Mouse (Mus musculus) layer of hippocampus, adult 9-11 months (tissue): Measurements from ENCODE around the gene Pkhd1.
"Not testable (repeated sequence)": the region's sequence is repeated elsewhere in the genome, so short reads cannot be mapped to it uniquely, and the experiment has no call there.

ENCODE experiments used
- DNase-seq: peaks from one replicate; pipeline ENCODE4 v3.0.0; 2022

The Pkhd1 gene

GRCm38 (mm10) chr1:20260403-20260802 lies 357.5 kb downstream of the Pkhd1 start:
- DNase-seq: no peak

GRCm38 (mm10) chr1:20248169-20248568 lies 369.7 kb downstream of the Pkhd1 start:
- no peak for DNase-seq

GRCm38 (mm10) chr1:20216681-20217080 lies 401.2 kb downstream of the Pkhd1 start:
- DNase-seq: no peak

- DNase-seq: no peak
Observed at GRCm38 (mm10) chr1:20190444-20190843, 427.4 kb downstream of the Pkhd1 start.

GRCm38 (mm10) chr1:20180157-20180556 lies 437.7 kb downstream of the Pkhd1 start:
- no peak for DNase-seq

- no peak for DNase-seq
Observed at GRCm38 (mm10) chr1:20171199-20171598, 446.7 kb downstream of the Pkhd1 start.

- not testable (repeated sequence) for DNase-seq
Observed at GRCm38 (mm10) chr1:20150627-20151026, 467.2 kb downstream of the Pkhd1 start.

- no peak for DNase-seq
Observed at GRCm38 (mm10) chr1:20150016-20150415, 467.8 kb downstream of the Pkhd1 start.

GRCm38 (mm10) chr1:20136205-20136604 lies 481.7 kb downstream of the Pkhd1 start:
- DNase-seq: no peak

- no peak for DNase-seq
Observed at GRCm38 (mm10) chr1:20135065-20135618, 482.7 kb downstream of the Pkhd1 start.

- no peak for DNase-seq
Observed at GRCm38 (mm10) chr1:20133636-20134035, 484.2 kb downstream of the Pkhd1 start.

GRCm38 (mm10) chr1:20131786-20132596 lies 485.9 kb downstream of the Pkhd1 start:
- no peak for DNase-seq

GRCm38 (mm10) chr1:20117331-20117730 lies 500.5 kb downstream of the Pkhd1 start:
- no peak for DNase-seq

GRCm38 (mm10) chr1:20069733-20070132 lies 548.1 kb downstream of the Pkhd1 start:
- DNase-seq: peak; percentile 66

- no peak for DNase-seq
Observed at GRCm38 (mm10) chr1:20058245-20058644, 559.6 kb downstream of the Pkhd1 start.

GRCm38 (mm10) chr1:20039389-20039788 lies 578.5 kb downstream of the Pkhd1 start:
- DNase-seq: peak; percentile 4

- no peak for DNase-seq
Observed at GRCm38 (mm10) chr1:20035277-20035676, 582.6 kb downstream of the Pkhd1 start.

- DNase-seq: no peak
Observed at GRCm38 (mm10) chr1:20018198-20018925, 599.5 kb downstream of the Pkhd1 start.

GRCm38 (mm10) chr1:20017619-20018018 lies 600.2 kb downstream of the Pkhd1 start:
- DNase-seq: no peak
